Mouse (Mus musculus) heart, adult 8-10 months (tissue): Measurements from ENCODE around the gene Igdcc3. TPM values are rescaled to one million over a fixed set of nuclear protein-coding genes. Genes with fewer than 3 reads are reported as not detected.

Source experiments
- DNase-seq: peaks from one replicate; pipeline ENCODE4 v3.0.0; 2022; ENCODE audit warnings: low spot score
- total RNA-seq, 4 experiments: library from RNA; stranded (reverse); gene quantifications; 2 replicates each; pipeline ENCODE4 v1.2.4; 2022

The Igdcc3 gene
- total RNA-seq, 4 experiments from 2014 or later, result 0.09 to 0.19 TPM; not detected in 2

GRCm38 (mm10) chr9:65175939-65176871 is 35.2 kb downstream of the Igdcc3 start:
- DNase-seq, result no peak

- no peak for DNase-seq
Observed at GRCm38 (mm10) chr9:65177497-65177896, 36.5 kb downstream of the Igdcc3 start.

- DNase-seq, result no peak
Observed at GRCm38 (mm10) chr9:65177912-65178311, 36.9 kb downstream of the Igdcc3 start.

DNA sequence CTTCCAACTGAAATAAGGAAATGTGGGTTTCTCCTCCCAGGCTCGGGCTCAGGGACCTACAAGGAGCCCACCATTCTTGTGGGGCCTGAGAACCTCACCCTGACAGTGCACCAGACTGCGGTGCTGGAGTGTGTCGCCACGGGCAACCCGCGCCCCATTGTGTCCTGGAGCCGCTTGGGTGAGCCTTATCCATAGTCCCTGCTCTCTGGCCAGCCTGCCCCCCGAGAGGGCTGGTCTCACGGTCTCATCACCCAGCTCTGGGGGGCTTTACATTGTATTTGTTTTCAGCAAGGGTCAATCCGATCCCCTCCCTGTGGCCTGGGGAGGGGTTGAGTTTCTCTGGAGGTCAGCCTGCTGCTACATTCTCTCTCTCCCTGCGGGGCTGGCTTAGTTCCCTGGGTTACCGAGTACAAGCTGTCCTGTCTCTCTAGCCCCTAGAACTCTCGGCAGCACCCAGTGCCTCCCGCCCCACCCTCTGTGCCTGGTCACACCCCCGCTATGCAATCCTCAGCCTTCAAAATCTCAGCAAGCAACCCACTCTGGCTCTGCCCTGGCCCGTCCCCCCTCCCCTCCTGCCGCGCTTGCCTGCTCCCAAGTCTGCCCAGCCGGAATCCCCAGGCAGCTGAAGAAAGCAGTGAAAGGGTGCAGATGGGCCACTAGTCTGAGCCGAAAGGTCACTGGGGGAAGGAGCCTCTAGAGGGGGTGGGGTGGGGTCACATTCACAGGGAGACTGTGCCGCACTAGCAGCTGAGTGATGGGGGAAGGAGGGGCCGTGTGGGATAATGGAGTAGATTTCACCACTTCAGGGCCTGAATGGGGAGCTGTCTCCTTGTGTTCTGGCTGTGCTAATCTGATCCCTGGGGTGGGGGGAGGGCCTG is 37.6 kb downstream of the Igdcc3 start:
- peak; percentile 13 for DNase-seq

DNA sequence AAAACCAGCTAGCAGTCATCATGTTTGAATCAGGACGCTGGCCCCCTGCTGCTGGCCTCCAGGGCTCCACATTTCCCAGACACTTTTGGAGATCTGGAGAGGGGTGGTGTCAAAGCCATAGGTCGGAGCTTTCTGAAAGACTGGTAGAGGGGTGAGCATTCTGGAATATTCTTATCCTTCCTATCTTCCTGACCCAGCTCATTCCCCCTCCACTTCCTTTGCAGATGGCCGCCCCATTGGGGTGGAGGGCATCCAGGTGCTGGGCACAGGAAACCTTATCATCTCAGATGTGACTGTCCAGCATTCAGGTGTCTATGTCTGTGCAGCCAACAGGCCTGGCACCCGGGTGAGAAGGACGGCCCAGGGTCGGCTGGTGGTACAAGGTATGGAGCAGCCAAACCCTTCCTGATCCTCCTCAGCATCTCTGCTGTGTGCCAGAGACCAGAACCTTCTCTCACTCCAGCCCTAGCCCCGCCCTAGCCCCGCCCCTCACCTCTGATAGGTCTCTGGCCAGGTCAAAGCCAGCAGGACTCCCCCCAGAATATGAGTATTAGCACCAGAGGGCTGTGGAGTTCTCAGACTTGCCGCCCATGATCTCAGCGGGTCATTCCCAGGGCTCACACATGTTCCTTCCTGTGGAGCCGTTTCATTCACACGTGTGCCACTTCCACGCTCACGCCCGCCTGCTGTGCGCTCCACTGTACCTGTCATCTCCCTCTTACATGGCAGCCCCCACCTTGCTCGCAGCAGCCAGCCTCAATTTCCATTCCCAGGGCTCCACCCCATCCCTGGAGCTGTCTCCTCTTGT is 39.0 kb downstream of the Igdcc3 start:
- no peak for DNase-seq

- peak; percentile 90 for DNase-seq
Observed at GRCm38 (mm10) chr9:65188599-65188998, 47.6 kb downstream of the Igdcc3 start.

GRCm38 (mm10) chr9:65190306-65190705 is 49.3 kb downstream of the Igdcc3 start:
- no peak for DNase-seq

GRCm38 (mm10) chr9:65191389-65191754 is 50.4 kb downstream of the Igdcc3 start:
- no peak for DNase-seq

DNA sequence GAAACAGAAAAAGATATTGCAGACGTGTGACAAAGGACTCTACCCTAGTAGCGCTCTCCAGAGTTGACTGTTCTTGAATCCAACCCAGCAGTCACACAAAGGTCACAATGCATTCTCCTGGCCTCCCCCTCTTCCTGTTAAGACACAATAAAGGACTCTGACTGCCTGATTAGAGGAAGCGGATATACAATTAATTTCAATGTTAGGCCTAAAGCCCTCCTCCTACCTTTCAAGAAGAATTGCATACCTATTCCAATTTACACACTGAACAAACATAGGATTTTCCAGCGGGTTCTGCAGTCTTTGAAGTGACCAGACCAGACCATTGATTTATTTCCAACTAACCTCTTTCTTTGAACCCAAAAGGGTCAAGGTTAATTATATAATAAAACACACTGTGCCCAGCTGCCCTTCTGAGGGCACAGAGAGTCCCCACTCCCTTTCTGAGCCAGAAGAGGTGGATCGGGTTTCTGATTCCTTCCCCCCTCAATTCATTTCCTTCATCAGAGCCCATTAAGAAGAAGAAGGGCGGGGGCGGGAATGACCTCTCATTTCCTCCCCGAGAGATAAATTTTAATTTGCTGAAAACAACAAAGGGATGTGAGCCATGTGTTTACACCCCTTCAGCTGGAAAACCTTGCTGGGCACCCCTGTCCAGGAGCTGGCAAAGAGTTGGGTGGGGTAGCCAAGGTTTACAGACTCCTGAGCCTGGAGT is 50.9 kb downstream of the Igdcc3 start:
- DNase-seq, result no peak

DNA sequence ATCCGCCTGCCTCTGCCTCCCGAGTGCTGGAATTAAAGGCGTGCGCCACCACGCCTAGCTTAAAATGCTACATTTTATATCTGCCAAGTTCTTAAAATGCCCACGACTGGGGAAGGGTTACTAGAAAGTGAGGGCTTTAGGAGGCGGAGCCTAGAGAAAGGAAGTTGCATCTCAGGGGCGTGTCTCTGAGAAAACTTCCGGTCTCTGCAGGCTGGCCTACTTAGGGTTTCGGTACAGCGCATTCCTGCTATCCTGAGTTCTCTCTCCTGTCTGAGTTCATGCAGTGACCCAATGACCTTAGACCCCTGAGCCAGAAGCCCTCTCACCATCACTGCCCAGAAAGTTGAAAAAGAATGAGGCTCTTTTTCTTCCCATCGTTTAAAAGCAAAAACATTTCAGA is 52.2 kb downstream of the Igdcc3 start:
- DNase-seq, result no peak

- DNase-seq, result no peak
Observed at GRCm38 (mm10) chr9:65195053-65195452, 54.1 kb downstream of the Igdcc3 start, which contains the start of gene Parp16. Gene Parp16 (plus strand): TSS chr9:65195353.

GRCm38 (mm10) chr9:65195621-65195981 is 54.6 kb downstream of the Igdcc3 start:
- DNase-seq, result peak; percentile 65

- no peak for DNase-seq
Observed at GRCm38 (mm10) chr9:65195982-65196737, 55.2 kb downstream of the Igdcc3 start.

DNA sequence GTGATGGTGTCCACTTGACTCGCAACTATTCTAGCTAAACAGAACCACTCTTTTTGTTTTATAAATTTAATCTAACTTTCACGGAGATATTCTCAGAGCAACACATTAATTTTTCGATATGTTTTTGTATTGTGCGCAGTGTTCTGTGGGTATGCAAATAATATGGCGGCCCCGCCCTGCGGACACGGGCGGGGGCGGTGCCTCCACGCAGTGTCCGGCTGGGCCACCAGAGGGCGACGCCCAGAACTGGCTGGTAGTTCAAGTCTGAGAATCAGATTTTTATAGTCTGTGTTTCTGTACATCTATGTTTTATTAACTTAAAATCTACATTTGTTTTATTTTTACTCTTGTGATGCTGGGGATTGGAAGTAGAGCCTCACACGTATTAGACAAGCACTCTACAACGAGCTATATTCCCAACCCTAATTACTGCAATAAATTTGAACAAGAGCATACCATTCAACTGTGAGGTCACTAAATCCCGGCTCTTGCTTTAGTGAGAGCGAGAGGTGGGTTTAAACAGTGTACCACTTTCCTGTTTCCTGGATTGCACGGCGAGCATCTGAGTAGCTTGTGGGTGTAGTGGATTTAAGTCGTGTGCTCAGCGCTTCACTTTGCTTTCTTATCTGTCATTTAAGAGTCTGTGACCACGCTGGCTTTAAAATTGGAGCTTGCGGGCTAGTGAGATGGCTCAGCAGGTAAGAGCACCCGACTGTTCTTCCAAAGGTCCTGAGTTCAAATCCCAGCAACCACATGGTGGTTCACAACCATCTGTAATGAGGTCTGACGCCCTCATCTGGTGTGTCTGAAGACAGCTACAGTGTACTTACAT is 56.0 kb downstream of the Igdcc3 start:
- peak; percentile 95 for DNase-seq

- DNase-seq, result no peak
Observed at GRCm38 (mm10) chr9:65197826-65198225, 56.8 kb downstream of the Igdcc3 start.

DNA sequence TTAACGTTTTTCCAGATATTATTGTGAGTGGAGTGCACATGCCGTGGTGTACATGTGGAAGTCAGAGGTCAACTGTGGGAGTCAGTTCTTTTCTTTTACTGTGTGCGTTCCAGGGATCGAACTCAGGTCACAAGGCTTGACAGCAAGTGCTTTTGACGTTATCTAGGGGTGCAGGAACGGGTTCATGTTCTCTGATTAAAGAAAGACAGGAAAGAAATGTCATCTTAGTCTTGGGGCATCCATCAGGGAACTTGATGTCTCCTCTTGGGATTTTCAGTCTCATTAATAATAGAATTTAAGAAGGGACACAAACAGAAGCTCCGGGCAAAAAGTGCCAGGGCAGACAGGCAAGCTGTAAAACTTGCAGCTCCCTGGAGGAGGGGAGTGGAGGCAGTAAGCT is 58.7 kb downstream of the Igdcc3 start:
- DNase-seq, result no peak

DNA sequence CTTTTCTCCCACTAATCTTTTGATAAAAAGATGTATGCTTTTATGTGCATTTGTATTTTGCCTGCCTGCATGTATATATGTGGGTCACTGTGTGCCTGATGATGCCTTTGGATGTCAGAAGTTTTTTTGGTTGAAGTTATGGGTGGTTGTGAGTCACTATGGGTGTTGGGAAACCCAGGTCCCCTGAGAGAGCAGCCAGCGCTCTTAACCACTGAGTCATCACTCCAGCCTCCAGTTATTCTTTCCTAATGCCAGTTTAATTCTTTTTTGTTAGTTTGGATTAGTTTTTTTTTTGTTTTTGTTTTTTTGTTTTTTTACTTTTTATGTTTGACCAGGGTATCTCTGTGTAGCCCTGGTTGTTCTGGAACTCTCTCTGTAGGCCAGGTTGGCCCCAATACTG is 59.6 kb downstream of the Igdcc3 start:
- no peak for DNase-seq

GRCm38 (mm10) chr9:65201021-65201380 is 60.0 kb downstream of the Igdcc3 start:
- DNase-seq, result no peak

- peak; percentile 92 for DNase-seq
Observed at GRCm38 (mm10) chr9:65201381-65202164, 60.6 kb downstream of the Igdcc3 start.
